Mouse (Mus musculus) CH12.LX (cell line): ENCODE results near the gene Lif.

Source experiments
- CTCF ChIP-seq, 2 experiments: IDR thresholded peaks in 1 of 2; conservative IDR thresholded peaks in 1 of 2; 2 replicates each; pipeline ENCODE4 v1.5.1; 2011 to 2012; ENCODE audit warnings: low read depth in 2 of 2, low read length in 2 of 2, improper control_type of control experiment in 1 of 2, inconsistent platforms in 1 of 2, mild to moderate bottlenecking in 1 of 2, moderate library complexity in 1 of 2
- ELF1 ChIP-seq: IDR thresholded peaks from 2 replicates; pipeline ENCODE4 v1.6.1; 2014; ENCODE audit warnings: low read depth, mild to moderate bottlenecking, inconsistent platforms, low read length, improper control_type of control experiment
- MAFK ChIP-seq: IDR thresholded peaks from 2 replicates; pipeline ENCODE4 v1.6.1; 2011; ENCODE audit warnings: low read length, improper control_type of control experiment; ENCODE audit not compliant: insufficient replicate concordance

GRCm38 (mm10) chr11:4309613-4310012, 52.3 kb downstream of the Lif start:
- TF ChIP-seq CTCF (conservative IDR thresholded peaks at IDR 0.05 in 1 of 2, IDR thresholded peaks at IDR 0.05 in 1 of 2; ENCODE audit: low read depth in 2 of 2, low read length in 2 of 2): no peak
- TF ChIP-seq ELF1: peak; percentile 47
- TF ChIP-seq MAFK: peak; percentile 44; the same call in 1 of the 2 replicates
